Mouse (Mus musculus) adrenal gland, postnatal 14 days (tissue): ENCODE results near the gene Dnmt3c. TPM values are rescaled to one million over a fixed set of nuclear protein-coding genes. Genes with fewer than 3 reads are reported as not detected.

Experiments
- DNase-seq: peaks from one replicate; pipeline ENCODE4 v3.0.0; 2021; ENCODE audit warnings: mixed read lengths
- total RNA-seq: library from RNA; stranded (reverse); gene quantifications from 2 replicates; pipeline ENCODE4 v1.2.3, GENCODE M21; 2021

Gene Dnmt3c
- total RNA-seq, 1 experiment from 2014 or later, result not detected

- no peak for DNase-seq
These were observed 26.6 kb downstream of the Dnmt3c start for GRCm38 (mm10) chr2:153723098-153723497.

- no peak for DNase-seq
These were observed 28.0 kb downstream of the Dnmt3c start for GRCm38 (mm10) chr2:153724424-153724823.

- DNase-seq, result no peak
These were observed 28.4 kb downstream of the Dnmt3c start for GRCm38 (mm10) chr2:153724871-153725270.

- no peak for DNase-seq
These were observed 28.8 kb downstream of the Dnmt3c start for GRCm38 (mm10) chr2:153725291-153725690.

GRCm38 (mm10) chr2:153734033-153734432 lies 37.6 kb downstream of the Dnmt3c start:
- no peak for DNase-seq

GRCm38 (mm10) chr2:153740500-153741436 lies 44.3 kb downstream of the Dnmt3c start, which contains the start of gene Mapre1:
Gene Mapre1, plus strand, starts transcription at chr2:153741274.
- peak; percentile 100 for DNase-seq

GRCm38 (mm10) chr2:153741437-153742065 lies 45.1 kb downstream of the Dnmt3c start:
- peak; percentile 90 for DNase-seq

GRCm38 (mm10) chr2:153747994-153748393 lies 51.5 kb downstream of the Dnmt3c start:
- DNase-seq, result no peak

GRCm38 (mm10) chr2:153750363-153750762 lies 53.9 kb downstream of the Dnmt3c start:
- no peak for DNase-seq

GRCm38 (mm10) chr2:153762121-153762520 lies 65.7 kb downstream of the Dnmt3c start:
- DNase-seq, result no peak

- DNase-seq, result no peak
These were observed 71.0 kb downstream of the Dnmt3c start for GRCm38 (mm10) chr2:153767484-153767883.

- DNase-seq, result no peak
These were observed 72.4 kb downstream of the Dnmt3c start for GRCm38 (mm10) chr2:153768881-153769280.

GRCm38 (mm10) chr2:153772950-153773349 lies 76.5 kb downstream of the Dnmt3c start:
- no peak for DNase-seq

GRCm38 (mm10) chr2:153775472-153775871 lies 79.0 kb downstream of the Dnmt3c start:
- no peak for DNase-seq

- DNase-seq, result peak; percentile 93
These were observed 82.3 kb downstream of the Dnmt3c start for GRCm38 (mm10) chr2:153778638-153779362.

Other genes with a start within 250 kb of the Dnmt3c start
- not detected in 2 replicates for gene 4930404H24Rik, start 203.9 kb upstream of the Dnmt3c start, total RNA-seq
- 15.6 and 16.0 TPM in 2 replicates for gene Nol4l, start 166.7 kb upstream of the Dnmt3c start, total RNA-seq
- gene Commd7, start 63.9 kb upstream of the Dnmt3c start, total RNA-seq, result 27.7 and 33.6 TPM in 2 replicates
- gene Dnmt3b, start 47.2 kb upstream of the Dnmt3c start, total RNA-seq, result 2.8 and 5.1 TPM in 2 replicates
- 99.4 and 105 TPM in 2 replicates for gene Mapre1, start 44.6 kb downstream of the Dnmt3c start, total RNA-seq
- not detected in 2 replicates for gene Efcab8, start 83.3 kb downstream of the Dnmt3c start, total RNA-seq
- gene Sun5, start 174.4 kb downstream of the Dnmt3c start, total RNA-seq, result not detected in 2 replicates
- not detected in 2 replicates for gene Bpifb2, start 178.4 kb downstream of the Dnmt3c start, total RNA-seq
- 2.2 and 2.8 TPM in 2 replicates for gene Bpifb6, start 203.7 kb downstream of the Dnmt3c start, total RNA-seq
- gene Bpifb3, start 221.6 kb downstream of the Dnmt3c start, total RNA-seq, result not detected in 2 replicates
- not detected in 2 replicates for gene Bpifb4, start 241.6 kb downstream of the Dnmt3c start, total RNA-seq